In the genomic region with DNA sequence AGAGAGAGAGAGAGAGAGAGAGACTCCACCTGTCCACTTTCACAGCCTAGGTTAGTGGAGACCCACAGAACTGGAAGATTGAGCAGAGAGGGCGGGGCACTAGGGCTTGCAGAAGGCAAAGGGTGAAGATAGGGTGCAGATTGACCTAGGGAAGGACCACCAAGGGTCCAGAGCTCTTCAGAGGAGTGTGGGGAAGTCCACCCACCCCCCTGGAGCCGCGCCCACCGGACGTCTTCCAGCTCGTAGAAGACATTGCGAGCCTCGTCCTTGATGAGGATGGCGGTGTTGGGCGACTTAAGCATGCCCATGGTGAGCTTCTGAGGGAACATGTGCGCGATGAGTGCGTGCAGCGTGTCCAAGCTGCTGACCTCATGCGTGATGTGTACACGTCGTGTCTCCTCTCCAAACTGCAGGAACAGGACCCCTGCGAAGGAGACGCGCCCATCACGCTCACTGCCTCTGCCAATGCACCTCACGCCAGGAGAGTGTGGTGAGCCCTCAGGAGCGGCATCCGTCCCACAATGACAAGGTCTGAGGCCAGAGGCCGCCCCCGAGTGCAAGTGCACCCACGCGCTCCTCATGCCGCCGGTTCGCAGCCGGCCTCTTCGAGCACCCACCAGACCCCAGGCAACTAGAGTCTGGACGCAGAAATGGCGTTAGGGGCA, we compare ENCODE assay signal across 10 mouse cellular contexts. TPM values are rescaled to one million over a fixed set of nuclear protein-coding genes. Genes with fewer than 3 reads are reported as not detected.
DNase-seq lines count a peak whose midpoint lies in the region; ATAC-seq and TF ChIP-seq lines count a peak whose summit lies in the region.
"Had no signal": no experiment of that assay in that cellular context is flagged by ENCODE, and none has a peak within 500 bp of the region (broad histone marks: within the 10 kb centered on the region; RNA-seq: fewer than 3 reads in every experiment).

No protein-coding gene starts in this region.

- 9% methylated on average over 35 of the region's 35 CpGs for WGBS in limb, embryonic 10.5 days
- WGBS in stomach, postnatal 0 days: 17% methylated on average over 35 of the region's 35 CpGs

- H3K9ac ChIP-seq in stomach, postnatal 0 days (ENCODE audit: low read length): no peak overlapping the region

- ATAC-seq in megakaryocyte, adult 5-6 weeks (ENCODE audit: poor library complexity, severe bottlenecking): no peak
- ATAC-seq in stomach, postnatal 0 days (ENCODE audit: low FRiP score, low TSS enrichment): no peak

- H3K4me3 ChIP-seq in megakaryocyte, embryonic 14.5 days (replicated peaks): peak overlapping the region; percentile 59
- peak overlapping the region; percentile 55 for H3K4me3 ChIP-seq in limb, embryonic 10.5 days
- peak overlapping the region; percentile 31 for H3K4me3 ChIP-seq in stomach, postnatal 0 days (ENCODE audit: low read depth, low read length)

- peak; percentile 65 for DNase-seq in cerebellum, adult 11 months
- DNase-seq in cerebellum, postnatal 4 days (ENCODE audit: low spot score in 2 of 2): no peak
- DNase-seq in limb, embryonic 10.5 days (ENCODE audit: low spot score): no peak
- DNase-seq in stomach, postnatal 0 days (ENCODE audit: low spot score): no peak
- no peak for DNase-seq in B cell, adult 2 months
- no peak for DNase-seq in right cerebral cortex, postnatal 36 days (ENCODE audit: low spot score in 2 of 2)

- TF ChIP-seq EP300 in stomach, postnatal 0 days (optimal IDR thresholded peaks at IDR 0.05): no peak

- no peak overlapping the region for H3K27ac ChIP-seq in limb, embryonic 10.5 days
- H3K27ac ChIP-seq in stomach, postnatal 0 days (replicated peaks): no peak overlapping the region

- H3K4me1 ChIP-seq in megakaryocyte, embryonic 14.5 days: peaks cover 63% of the 10 kb centered on the region
- peaks cover 59% of the 10 kb centered on the region for H3K4me1 ChIP-seq in limb, embryonic 10.5 days
- H3K4me1 ChIP-seq in stomach, postnatal 0 days (replicated peaks; ENCODE audit: control insufficient read depth, insufficient read depth): peaks cover 5% of the 10 kb centered on the region; the same call in 1 of the 2 replicates

- H3K36me3 ChIP-seq in megakaryocyte, embryonic 14.5 days (replicated peaks; ENCODE audit: low read length): no peaks in the 10 kb centered on the region
- no peaks in the 10 kb centered on the region for H3K36me3 ChIP-seq in limb, embryonic 10.5 days
- H3K36me3 ChIP-seq in stomach, postnatal 0 days (ENCODE audit: control insufficient read depth, insufficient read depth, low read length): no peaks in the 10 kb centered on the region

- no peaks in the 10 kb centered on the region for H3K9me3 ChIP-seq in megakaryocyte, embryonic 14.5 days
- H3K9me3 ChIP-seq in limb, embryonic 10.5 days (replicated peaks): no peaks in the 10 kb centered on the region
- H3K9me3 ChIP-seq in stomach, postnatal 0 days (ENCODE audit: control insufficient read depth, low read length): no peaks in the 10 kb centered on the region

- TF ChIP-seq CTCF in stomach, postnatal 0 days (IDR thresholded peaks at IDR 0.05; ENCODE audit: low read depth): no peak

- H3K27me3 ChIP-seq in megakaryocyte, embryonic 14.5 days (replicated peaks): peaks cover 95% of the 10 kb centered on the region
- peaks cover 98% of the 10 kb centered on the region for H3K27me3 ChIP-seq in limb, embryonic 10.5 days (ENCODE audit: low read depth, poor library complexity, severe bottlenecking)
- peaks cover 19% of the 10 kb centered on the region; the same call in 1 of the 2 replicates for H3K27me3 ChIP-seq in stomach, postnatal 0 days (ENCODE audit: control insufficient read depth, insufficient read depth, low read length)

- peak overlapping the region; percentile 47 for H3K4me2 ChIP-seq in stomach, postnatal 0 days (replicated peaks; ENCODE audit: low read depth)

RNA-seq across cellular contexts. Expression of a gene that starts 36.1 kb away (rescaled TPM):
- not detected in 2 replicates for polyA plus RNA-seq in megakaryocyte, embryonic 14.5 days (2012; ENCODE audit: insufficient read depth, low replicate concordance)
- total RNA-seq in megakaryocyte, adult 5-6 weeks (2015): not detected in 2 replicates
- not detected in 2 replicates for total RNA-seq in megakaryocyte, adult 5-6 weeks (2017)
- polyA plus RNA-seq in limb, embryonic 10.5 days (2016; fragmentation: Nextera tagmentation; extraction: Ambion mirVana): 0.49 and 0.54 TPM in 2 replicates
- 0.16 and 0.25 TPM in 2 replicates for polyA plus RNA-seq in stomach, postnatal 0 days (2015; fragmentation: Nextera tagmentation; extraction: Ambion mirVana)
- total RNA-seq: granulocyte monocyte progenitor cell, adult 5-6 weeks had no signal
- polyA plus RNA-seq: spleen, adult 2 months had no signal

RNA-seq across cellular contexts. Expression of a gene that starts 39.8 kb away (rescaled TPM):
- polyA plus RNA-seq in megakaryocyte, embryonic 14.5 days (2012; ENCODE audit: insufficient read depth, low replicate concordance): 0.03 TPM in 1 of 2 replicates, not detected in the other
- total RNA-seq in megakaryocyte, adult 5-6 weeks (2015): not detected in 2 replicates
- total RNA-seq in megakaryocyte, adult 5-6 weeks (2017): not detected in 2 replicates
- 0.24 and 0.25 TPM in 2 replicates for polyA plus RNA-seq in limb, embryonic 10.5 days (2016; fragmentation: Nextera tagmentation; extraction: Ambion mirVana)
- 0.49 and 0.50 TPM in 2 replicates for polyA plus RNA-seq in stomach, postnatal 0 days (2015; fragmentation: Nextera tagmentation; extraction: Ambion mirVana)
- total RNA-seq: granulocyte monocyte progenitor cell, adult 5-6 weeks had no signal
